Mouse (Mus musculus) T-helper 17 cell (primary cell): ENCODE measurements at regions not wholly inside any gene's neighbourhood (a gene's known extent, or its start where the extent isn't known, plus 50 kb on each side); places are given as distances from the start of the nearest gene placed in this dataset.

ENCODE experiments used
- in situ Hi-C, 2 experiments: fragments of 300-600 bp; cut with MboI, MseI; formaldehyde crosslinking; loops; 1 replicate in 1 of 2; 2 replicates in 1 of 2; pipeline ENCODE4 v1.15.1; 2025; ENCODE audit warnings: high pct_unique_total_duplicates in 2 of 2

DNA sequence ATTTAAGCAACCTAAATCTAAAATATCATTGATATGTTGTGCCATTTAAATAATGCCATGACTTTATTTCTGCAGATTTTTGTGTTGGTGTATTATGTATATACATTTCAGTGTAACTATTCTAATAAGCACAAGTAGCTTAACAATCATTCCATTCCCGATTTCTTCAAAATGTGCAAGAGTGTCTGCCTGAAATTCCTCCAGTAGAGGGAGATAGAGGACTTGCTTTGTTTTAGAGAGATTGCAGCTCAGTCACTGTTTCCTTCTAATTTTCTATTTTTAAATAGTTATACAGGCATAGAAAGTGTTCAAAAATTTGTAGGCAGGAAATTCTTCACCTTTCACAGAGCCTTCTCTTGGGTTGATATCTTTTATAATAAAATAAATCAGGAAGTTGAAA, 498.0 kb upstream of the Tacstd2 start:
- in situ Hi-C loops: loop anchor here in 1 of 2 experiments (5.0 kb wide), 1 partner anchor 176 kb away; no protein-coding TSS in a partner anchor

DNA sequence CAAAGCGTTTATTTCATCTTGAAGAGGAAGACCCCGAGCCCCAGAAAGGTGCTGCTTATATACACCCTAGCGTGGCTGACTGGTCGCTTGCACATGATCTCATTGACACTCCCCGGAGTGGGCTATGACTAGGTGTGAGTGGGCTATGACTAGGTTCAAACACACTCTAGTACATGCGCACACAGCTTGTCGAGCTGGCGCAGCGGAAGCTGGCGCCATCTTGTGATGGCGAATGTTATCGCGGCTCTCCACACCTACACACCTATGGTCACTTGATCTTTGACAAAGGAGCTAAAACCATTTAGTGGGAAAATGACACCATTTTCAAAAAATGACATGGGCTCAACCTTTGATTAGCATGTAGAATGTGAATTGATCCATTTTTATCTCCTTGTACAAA, 495.1 kb upstream of the Tacstd2 start:
- in situ Hi-C loops: loop anchor here in 1 of 2 experiments (5.0 kb wide), 1 partner anchor 173 kb away; no protein-coding TSS in a partner anchor
